Mouse (Mus musculus) limb, embryonic 11.5 days (tissue): ENCODE results near the gene Myl10. TPM values are rescaled to one million over a fixed set of nuclear protein-coding genes. Genes with fewer than 3 reads are reported as not detected.

Experiments
- ATAC-seq: fragments of 200-750 bp; cut with Nextera tagmentation; 2 replicates; pipeline ENCODE4 v1.8.0; 2017; ENCODE audit warnings: low read depth; ENCODE audit not compliant: insufficient number of reproducible peaks, low FRiP score, low TSS enrichment
- DNase-seq: peaks from one replicate; pipeline ENCODE4 v3.0.0-alpha.2; 2015; ENCODE audit warnings: low spot score
- H3K27ac ChIP-seq: fragments of 300-500 bp; sonication (generic); replicated peaks from 2 replicates; pipeline ENCODE4 v1.5.1; 2014; ENCODE audit warnings: low read depth, mild to moderate bottlenecking, low read length
- H3K27me3 ChIP-seq: fragments of 300-500 bp; sonication (generic); 2 replicates; pipeline ENCODE4 v1.6.1; 2014; ENCODE audit warnings: mild to moderate bottlenecking, low read length, mixed read lengths; ENCODE audit not compliant: control insufficient read depth, insufficient read depth
- H3K36me3 ChIP-seq: fragments of 300-500 bp; sonication (generic); 2 replicates; pipeline ENCODE4 v1.6.1; 2014; ENCODE audit warnings: mild to moderate bottlenecking, low read length, moderate library complexity, mixed read lengths; ENCODE audit not compliant: control insufficient read depth, insufficient read depth
- H3K4me1 ChIP-seq: fragments of 300-500 bp; sonication (generic); 2 replicates; pipeline ENCODE4 v1.6.1; 2014; ENCODE audit warnings: low read length, mixed read lengths; ENCODE audit not compliant: control insufficient read depth, insufficient read depth
- H3K4me2 ChIP-seq: fragments of 300-500 bp; sonication (generic); 2 replicates; pipeline ENCODE4 v1.6.1; 2014; ENCODE audit warnings: low read depth, mild to moderate bottlenecking, moderate library complexity; ENCODE audit not compliant: severe bottlenecking
- H3K4me3 ChIP-seq: fragments of 300-500 bp; sonication (generic); 2 replicates; pipeline ENCODE4 v1.5.1; 2014; ENCODE audit warnings: low read depth, low read length
- H3K9ac ChIP-seq: fragments of 300-500 bp; sonication (generic); 2 replicates; pipeline ENCODE4 v1.6.1; 2014; ENCODE audit warnings: mild to moderate bottlenecking, low read length
- H3K9me3 ChIP-seq: fragments of 300-500 bp; sonication (generic); 2 replicates; pipeline ENCODE4 v1.6.1; 2016; ENCODE audit warnings: low read length; ENCODE audit not compliant: control insufficient read depth
- WGBS: fragments of 180-500 bp; shearing (Covaris S2); extraction: QIAGEN DNeasy Blood & Tissue Kit; methylation state at CpG from one replicate; pipeline ENCODE4 v1.1.7; 2014; 5-methylcytosine and 5-hydroxymethylcytosine counted together
- polyA plus RNA-seq: library from polyadenylated mRNA; unstranded; fragments of >200 nt; fragmentation: Nextera tagmentation; extraction: Ambion mirVana; gene quantifications from 2 replicates; pipeline ENCODE4 v1.2.1, GENCODE M21; 2014

Myl10 gene
- polyA plus RNA-seq, 1 experiment from 2014 or later, result not detected

DNA sequence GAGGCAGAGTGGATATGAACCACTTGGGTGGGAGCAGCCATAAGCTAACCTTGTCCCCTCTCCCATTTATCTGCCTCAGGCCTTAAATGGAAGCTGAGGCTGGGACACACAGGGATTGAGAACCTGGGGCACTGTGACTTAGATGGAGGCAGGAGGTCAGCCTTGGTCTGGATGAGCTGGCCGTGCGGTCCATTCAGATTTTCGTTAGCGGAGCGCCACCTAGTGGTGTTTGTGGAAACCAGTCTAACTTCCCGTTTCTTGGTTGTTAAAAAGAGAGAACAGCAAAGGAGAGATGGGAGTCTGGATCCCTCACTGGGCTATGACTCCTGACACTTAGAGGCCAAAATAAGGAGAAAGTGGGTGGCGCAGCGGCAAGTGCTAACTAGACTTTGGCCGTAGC, 28.4 kb upstream of the Myl10 start:
- Histone ChIP-seq H3K9ac (no peak overlapping the region), H3K27ac (no peak overlapping the region), H3K4me3 (no peak overlapping the region), H3K9me3 (no peaks in the 10 kb centered on the region), H3K27me3 (no peaks in the 10 kb centered on the region), H3K36me3 (no peaks in the 10 kb centered on the region), H3K4me1 (no peaks in the 10 kb centered on the region), H3K4me2 (no peak overlapping the region)
- peak; percentile 89 for DNase-seq
- no peak for ATAC-seq
- WGBS, result 6% methylated on average over 9 of the region's 9 CpGs

DNA sequence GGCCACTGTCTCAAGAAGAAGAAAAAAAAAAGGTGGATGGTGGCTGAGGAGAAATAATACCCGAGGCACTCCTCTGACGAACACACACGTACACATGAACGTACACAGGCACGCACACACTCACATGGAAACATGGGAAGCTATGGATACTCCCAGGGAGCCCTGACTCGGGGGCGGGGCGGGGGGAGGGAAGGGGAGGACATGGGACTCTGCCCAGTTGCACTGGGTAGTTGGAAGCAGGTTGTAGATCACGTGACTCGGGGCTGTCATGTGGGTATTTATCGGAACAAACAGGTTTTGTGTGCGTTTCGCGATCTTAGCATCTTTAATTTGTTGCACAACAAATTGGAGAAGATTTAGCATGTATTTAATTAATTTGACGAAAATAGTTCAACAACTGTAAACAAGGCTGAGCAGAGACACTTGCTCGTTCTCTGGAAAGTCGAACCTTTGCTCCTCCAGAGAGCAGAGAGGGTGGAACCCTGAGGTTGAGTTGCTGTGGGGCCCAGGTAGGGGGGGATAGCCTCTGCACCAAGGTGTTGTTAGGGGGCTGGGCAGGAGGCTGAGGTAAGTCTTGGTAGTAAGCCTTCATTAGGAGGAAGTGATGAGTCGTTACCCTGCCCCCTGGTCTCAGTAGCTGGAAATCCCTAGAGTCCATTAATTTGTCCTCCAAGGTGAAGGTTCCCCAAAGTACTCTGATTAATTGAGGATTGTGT, 16.5 kb upstream of the Myl10 start:
- no peaks in the 10 kb centered on the region for H3K4me1 ChIP-seq
- WGBS, result 85% methylated on average over 18 of the region's 18 CpGs
- H3K4me2 ChIP-seq, result no peak overlapping the region
- DNase-seq (no peak), ATAC-seq (no peak)
- H3K4me3 ChIP-seq, result no peak overlapping the region
- no peaks in the 10 kb centered on the region for H3K36me3 ChIP-seq
- no peaks in the 10 kb centered on the region for H3K27me3 ChIP-seq
- H3K27ac ChIP-seq, result no peak overlapping the region
- no peak overlapping the region for H3K9ac ChIP-seq
- H3K9me3 ChIP-seq, result no peaks in the 10 kb centered on the region

DNA sequence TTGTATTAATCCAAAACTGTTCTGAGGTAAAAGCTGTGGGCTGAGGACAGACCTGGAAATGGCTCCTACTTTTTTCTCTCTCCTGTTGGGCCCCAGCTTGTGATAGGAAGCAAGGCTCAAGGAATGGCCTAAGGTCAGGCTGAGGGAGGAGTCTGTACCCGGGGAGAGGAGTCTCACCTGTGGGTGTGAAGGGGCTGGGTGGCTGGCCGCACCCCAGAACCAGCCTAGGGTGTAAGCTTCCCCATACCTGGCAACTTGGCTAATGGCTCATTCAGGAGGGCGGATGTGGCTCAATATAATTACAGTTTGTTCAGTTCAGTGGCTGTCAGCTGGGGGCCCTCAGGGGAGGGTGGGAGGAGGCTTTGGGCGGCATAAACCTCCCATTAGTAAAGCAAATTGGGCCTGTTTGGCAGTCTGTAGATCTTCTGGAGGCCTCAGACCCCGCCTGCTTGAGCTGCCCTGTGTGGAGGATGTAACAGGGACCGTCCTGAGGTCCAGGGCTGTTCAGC, 14.1 kb upstream of the Myl10 start:
- Histone ChIP-seq H3K4me1 (no peaks in the 10 kb centered on the region), H3K4me3 (no peak overlapping the region), H3K27ac (no peak overlapping the region), H3K36me3 (no peaks in the 10 kb centered on the region), H3K4me2 (no peak overlapping the region), H3K27me3 (no peaks in the 10 kb centered on the region), H3K9ac (no peak overlapping the region), H3K9me3 (no peaks in the 10 kb centered on the region)
- DNase-seq, result no peak
- no peak for ATAC-seq
- 59% methylated on average over 6 of the region's 6 CpGs for WGBS

DNA sequence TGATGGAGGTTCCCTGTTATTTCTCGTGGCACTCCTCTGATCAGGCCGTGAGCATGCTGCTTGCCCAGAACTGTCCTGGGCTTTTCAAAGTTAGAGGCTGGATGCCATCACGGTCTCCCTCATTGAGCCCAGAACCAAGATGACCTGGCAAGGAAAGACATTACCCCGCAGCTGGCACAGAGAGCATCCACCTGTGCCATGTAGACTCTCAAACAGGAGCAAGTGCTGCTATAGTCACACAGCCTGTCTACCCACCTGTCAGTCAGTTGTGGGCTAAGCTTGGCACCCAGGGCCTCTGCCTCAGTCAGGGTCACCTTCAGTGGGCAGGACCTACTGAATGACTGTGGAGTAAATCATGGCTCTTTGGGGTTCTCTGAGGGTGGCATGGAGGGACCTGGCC, 6.6 kb upstream of the Myl10 start:
- ATAC-seq (no peak), DNase-seq (no peak)
- Histone ChIP-seq H3K4me1 (no peaks in the 10 kb centered on the region), H3K27me3 (no peaks in the 10 kb centered on the region), H3K27ac (no peak overlapping the region), H3K4me2 (no peak overlapping the region), H3K9ac (no peak overlapping the region), H3K4me3 (no peak overlapping the region), H3K9me3 (no peaks in the 10 kb centered on the region), H3K36me3 (no peaks in the 10 kb centered on the region)
- 91% methylated on average over 4 of the region's 4 CpGs for WGBS

DNA sequence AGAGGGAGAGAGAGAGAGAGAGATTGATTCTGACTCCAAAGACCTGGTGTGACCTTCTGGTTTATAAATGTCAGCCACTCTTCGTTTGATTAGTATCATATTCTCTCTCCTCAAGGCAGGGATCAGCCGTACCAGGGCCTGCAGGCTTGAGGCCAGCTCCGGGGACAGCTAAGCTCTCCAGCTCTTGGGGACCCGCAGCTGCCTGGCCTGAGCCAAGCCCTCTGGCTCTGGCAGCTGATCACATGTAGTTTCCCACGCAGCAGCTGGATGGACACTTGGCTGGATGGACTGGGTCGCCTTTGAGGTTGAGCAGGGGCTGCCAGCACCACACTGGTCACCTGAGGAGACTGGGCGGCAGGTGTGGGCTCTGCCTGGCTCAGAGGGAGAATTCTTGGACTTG, 5.4 kb upstream of the Myl10 start:
- no peaks in the 10 kb centered on the region for H3K9me3 ChIP-seq
- 71% methylated on average over 7 of the region's 7 CpGs for WGBS
- ATAC-seq, result no peak
- no peaks in the 10 kb centered on the region for H3K4me1 ChIP-seq
- H3K4me2 ChIP-seq, result no peak overlapping the region
- H3K4me3 ChIP-seq, result no peak overlapping the region
- no peak for DNase-seq
- no peak overlapping the region for H3K9ac ChIP-seq
- no peaks in the 10 kb centered on the region for H3K36me3 ChIP-seq
- no peaks in the 10 kb centered on the region for H3K27me3 ChIP-seq
- H3K27ac ChIP-seq, result no peak overlapping the region

DNA sequence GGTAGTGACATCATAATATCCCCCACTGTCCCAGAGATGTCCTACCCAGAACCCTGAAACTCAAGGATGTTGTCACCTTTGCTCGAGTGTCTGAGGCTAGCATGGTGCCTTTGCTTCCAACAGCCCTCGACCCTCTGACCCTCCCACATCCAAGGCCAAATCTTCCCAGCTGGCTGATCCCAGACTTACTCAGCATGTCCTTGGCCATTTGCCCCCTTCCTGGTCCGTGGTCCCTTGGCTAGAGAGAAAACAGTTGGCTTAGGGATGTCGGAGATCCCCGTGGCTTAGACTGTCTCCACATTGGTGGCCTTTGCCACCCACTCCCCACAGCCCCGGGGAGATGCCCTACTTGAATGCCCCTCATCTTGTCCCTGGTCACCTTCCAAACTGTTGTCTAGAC, 4.1 kb upstream of the Myl10 start:
- H3K4me1 ChIP-seq, result no peaks in the 10 kb centered on the region
- no peaks in the 10 kb centered on the region for H3K9me3 ChIP-seq
- ATAC-seq (no peak), DNase-seq (no peak)
- H3K4me2 ChIP-seq, result no peak overlapping the region
- 71% methylated on average over 6 of the region's 6 CpGs for WGBS
- no peak overlapping the region for H3K4me3 ChIP-seq
- no peaks in the 10 kb centered on the region for H3K27me3 ChIP-seq
- no peak overlapping the region for H3K27ac ChIP-seq
- H3K36me3 ChIP-seq, result no peaks in the 10 kb centered on the region
- H3K9ac ChIP-seq, result no peak overlapping the region

DNA sequence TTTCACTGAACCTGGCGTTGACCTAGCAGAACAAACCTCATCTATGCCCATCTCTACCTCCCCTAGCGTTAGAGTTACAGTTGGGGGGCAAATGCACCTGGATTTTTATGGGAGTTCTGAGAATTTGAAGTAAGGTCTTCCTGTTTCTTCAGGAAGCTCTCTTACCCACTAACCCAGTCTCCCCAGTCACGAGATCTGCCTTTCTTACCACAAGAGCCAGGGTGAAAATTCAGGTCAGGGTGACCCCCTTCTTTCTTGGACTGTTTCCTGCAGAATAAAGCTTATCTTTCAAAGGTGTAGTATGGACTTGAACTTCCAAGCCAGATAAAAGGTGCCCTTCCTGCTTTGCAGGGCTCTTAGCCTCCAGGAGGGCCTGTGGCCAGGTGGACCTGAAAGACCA, 1.8 kb upstream of the Myl10 start:
- whole genome bisulfite sequencing, result 66% methylated on average over 3 of the region's 3 CpGs

DNA sequence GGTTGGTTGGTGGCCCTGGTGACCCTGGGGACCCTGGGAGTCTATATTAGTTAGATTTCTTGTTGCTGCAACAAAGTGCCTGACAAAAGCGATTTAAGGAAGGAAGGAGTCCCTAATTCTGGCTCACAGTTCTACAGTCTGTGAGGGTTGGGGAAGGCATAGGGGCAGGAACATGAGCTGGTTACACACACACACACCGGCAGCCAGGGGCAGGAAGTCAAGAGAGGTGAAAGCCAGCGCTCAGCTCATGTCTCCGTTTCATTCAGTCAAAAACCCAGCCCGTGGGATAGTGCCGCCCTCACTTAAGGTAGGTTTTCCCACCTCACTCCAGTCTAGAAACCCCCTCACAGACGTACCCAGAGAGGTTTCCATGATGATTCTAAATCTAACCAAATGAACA, 472 bp downstream of the Myl10 start:
- no peak overlapping the region for H3K4me2 ChIP-seq
- H3K4me3 ChIP-seq, result no peak overlapping the region
- no peaks in the 10 kb centered on the region for H3K9me3 ChIP-seq
- WGBS, result 80% methylated on average over 7 of the region's 7 CpGs
- H3K4me1 ChIP-seq, result no peaks in the 10 kb centered on the region
- no peaks in the 10 kb centered on the region for H3K27me3 ChIP-seq
- no peak overlapping the region for H3K27ac ChIP-seq
- DNase-seq, result no peak
- H3K36me3 ChIP-seq, result no peaks in the 10 kb centered on the region
- no peak for ATAC-seq
- no peak overlapping the region for H3K9ac ChIP-seq

More for the DNA sequence above, 1.8 kb upstream of the Myl10 start:
- Histone ChIP-seq H3K4me1 (no peaks in the 10 kb centered on the region), H3K4me2 (no peak overlapping the region), H3K4me3 (no peak overlapping the region), H3K36me3 (no peaks in the 10 kb centered on the region), H3K9ac (no peak overlapping the region), H3K9me3 (no peaks in the 10 kb centered on the region), H3K27ac (no peak overlapping the region), H3K27me3 (no peaks in the 10 kb centered on the region)
- no peak for DNase-seq
- ATAC-seq, result no peak

DNA sequence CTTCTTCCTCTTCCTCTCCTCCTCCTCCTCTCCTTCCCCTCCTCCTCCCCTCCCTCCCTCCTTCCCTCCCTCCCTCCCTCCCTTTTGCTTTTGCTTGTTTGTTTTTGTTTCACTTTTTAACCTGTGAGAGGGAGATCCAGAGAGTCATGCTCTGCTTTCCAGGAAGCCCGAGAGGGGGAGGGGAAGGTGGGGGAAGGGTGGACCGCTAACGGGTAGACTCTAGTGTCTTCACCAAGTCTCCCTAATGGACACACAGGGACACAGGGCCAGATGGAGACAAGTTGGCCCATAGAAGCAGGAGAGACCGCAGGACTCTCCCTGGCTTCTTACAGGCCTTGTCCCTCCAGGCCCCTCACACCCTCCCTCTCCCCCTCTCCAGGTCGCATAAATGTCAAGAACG, 2.0 kb downstream of the Myl10 start:
- no peak for ATAC-seq

More for the DNA sequence above, 2.0 kb downstream of the Myl10 start:
- no peak overlapping the region for H3K27ac ChIP-seq
- H3K36me3 ChIP-seq, result no peaks in the 10 kb centered on the region
- no peak overlapping the region for H3K9ac ChIP-seq
- WGBS, result 67% methylated on average over 6 of the region's 6 CpGs
- no peaks in the 10 kb centered on the region for H3K9me3 ChIP-seq
- no peak overlapping the region for H3K4me2 ChIP-seq
- H3K4me3 ChIP-seq, result no peak overlapping the region
- no peaks in the 10 kb centered on the region for H3K4me1 ChIP-seq
- H3K27me3 ChIP-seq, result no peaks in the 10 kb centered on the region
- DNase-seq, result no peak
